Mouse (Mus musculus): ENCODE results near the gene Tnfsf14.

GRCm38 (mm10) chr17:57188510-57189192, 5.3 kb downstream of the Tnfsf14 start:
- TF ChIP-seq CTCF (IDR thresholded peaks at IDR 0.05; ENCODE audit: insufficient read depth, low read length) = no peak
- no peak for TF ChIP-seq POLR2A (IDR thresholded peaks at IDR 0.05; ENCODE audit: borderline replicate concordance, extremely low read depth, low read depth, low read length)

Data from lung, adult 2 months (tissue).